Mouse (Mus musculus) hindlimb bud, embryonic 11.5 days (tissue): ENCODE results near the gene Olfr669.
"Not testable (repeated sequence)": the region's sequence is repeated elsewhere in the genome, so short reads cannot be mapped to it uniquely, and the experiment has no call there.

Source experiments
- DNase-seq: peaks from one replicate; pipeline ENCODE4 v3.0.0-alpha.2; 2012; ENCODE audit warnings: low read depth, low spot score; ENCODE audit errors: extremely low spot score

The Olfr669 gene

GRCm38 (mm10) chr7:104933940-104934339 is at the start of gene Olfr669:
TSS of gene Olfr669 (plus strand) at chr7:104934240.
- no peak for DNase-seq

GRCm38 (mm10) chr7:104895852-104896251 is 38.2 kb upstream of the Olfr669 start, which contains the start of gene Olfr666:
TSS of gene Olfr666 (minus strand) at chr7:104895952.
- DNase-seq = no peak

- DNase-seq = no peak
Measured at GRCm38 (mm10) chr7:104921382-104921781, 12.7 kb upstream of the Olfr669 start, which contains the start of gene Olfr667. TSS of gene Olfr667 (minus strand) at chr7:104921482.

- no peak for DNase-seq
Measured at GRCm38 (mm10) chr7:104927957-104928356, 6.1 kb upstream of the Olfr669 start, which contains the start of gene Olfr668. TSS of gene Olfr668 (minus strand) at chr7:104928057.

GRCm38 (mm10) chr7:104950234-104950633 is 16.2 kb downstream of the Olfr669 start:
- DNase-seq = not testable (repeated sequence)

- no peak for DNase-seq
Measured at GRCm38 (mm10) chr7:104962520-104962919, 28.5 kb downstream of the Olfr669 start, which contains the start of gene Olfr670. TSS of gene Olfr670 (minus strand) at chr7:104962620.

- DNase-seq = not testable (repeated sequence)
Measured at GRCm38 (mm10) chr7:104972507-104972906, 38.5 kb downstream of the Olfr669 start.

- DNase-seq = no peak
Measured at GRCm38 (mm10) chr7:104979026-104979425, 45.0 kb downstream of the Olfr669 start, which contains the start of gene Olfr671. TSS of gene Olfr671 (minus strand) at chr7:104979126.
